Mouse (Mus musculus) heart, embryonic 14.5 days (tissue): ENCODE measurements at regions not wholly inside any gene's neighbourhood (a gene's known extent, or its start where the extent isn't known, plus 50 kb on each side); places are given as distances from the start of the nearest gene placed in this dataset.
A peak's percentile ranks its signal among the peaks of the same experiment; 100 is the strongest.

Source experiments
- ATAC-seq: fragments of 200-750 bp; cut with Nextera tagmentation; 2 replicates; pipeline ENCODE4 v1.8.0; 2017; ENCODE audit warnings: low read depth, moderate TSS enrichment; ENCODE audit not compliant: insufficient number of reproducible peaks, insufficient read depth, low FRiP score
- H3K27ac ChIP-seq, 2 experiments: fragments of 200-500 bp in 1 of 2; fragments of 300-500 bp in 1 of 2; sonication (generic) in 1 of 2; replicated peaks in 1 of 2; 2 replicates each; pipeline ENCODE4 v1.5.1; 2012 to 2014; ENCODE audit warnings: low read depth in 2 of 2, low read length in 2 of 2, control low read depth in 1 of 2, mild to moderate bottlenecking in 1 of 2, mixed read lengths in 1 of 2; ENCODE audit not compliant: control insufficient read depth in 1 of 2, insufficient read depth in 1 of 2
- H3K27me3 ChIP-seq: fragments of 300-500 bp; sonication (generic); 2 replicates; pipeline ENCODE4 v1.6.1; 2014; ENCODE audit warnings: mild to moderate bottlenecking, low read length, control low read depth; ENCODE audit not compliant: control insufficient read depth, insufficient read depth
- H3K36me3 ChIP-seq: fragments of 300-500 bp; sonication (generic); 2 replicates; pipeline ENCODE4 v1.6.1; 2014; ENCODE audit warnings: mild to moderate bottlenecking, control low read depth, low read length, mixed read lengths; ENCODE audit not compliant: control insufficient read depth, insufficient read depth
- H3K4me1 ChIP-seq, 2 experiments: fragments of 200-500 bp in 1 of 2; fragments of 300-500 bp in 1 of 2; sonication (generic) in 1 of 2; 2 replicates each; pipeline ENCODE4 v1.6.1; 2012 to 2014; ENCODE audit warnings: low read length in 2 of 2, control low read depth in 1 of 2, mixed read lengths in 1 of 2; ENCODE audit not compliant: control insufficient read depth in 2 of 2, insufficient read depth in 2 of 2
- H3K4me2 ChIP-seq: fragments of 300-500 bp; sonication (generic); 2 replicates; pipeline ENCODE4 v1.6.1; 2014; ENCODE audit warnings: mild to moderate bottlenecking, low read length
- H3K4me3 ChIP-seq, 2 experiments: fragments of 200-500 bp in 1 of 2; fragments of 300-500 bp in 1 of 2; sonication (generic) in 1 of 2; 2 replicates each; pipeline ENCODE4 v1.5.1; 2012 to 2014; ENCODE audit warnings: low read length in 2 of 2, mild to moderate bottlenecking in 2 of 2, control low read depth in 1 of 2, low read depth in 1 of 2, moderate library complexity in 1 of 2; ENCODE audit not compliant: control insufficient read depth in 1 of 2, insufficient read depth in 1 of 2
- H3K9ac ChIP-seq: fragments of 300-500 bp; sonication (generic); 2 replicates; pipeline ENCODE4 v1.6.1; 2014; ENCODE audit warnings: mild to moderate bottlenecking, low read length
- H3K9me3 ChIP-seq: fragments of 300-500 bp; sonication (generic); 2 replicates; pipeline ENCODE4 v1.6.1; 2016; ENCODE audit warnings: low read length, control low read depth; ENCODE audit not compliant: control insufficient read depth
- WGBS: fragments of 180-500 bp; shearing (Covaris S2); extraction: QIAGEN DNeasy Blood & Tissue Kit; methylation state at CpG from one replicate; pipeline ENCODE4 v1.1.7; 2014; 5-methylcytosine and 5-hydroxymethylcytosine counted together

- Histone ChIP-seq H3K9me3 (no peaks in the 10 kb centered on the region), H3K27ac (no peak overlapping the region), H3K4me3 (no peak overlapping the region), H3K36me3 (no peaks in the 10 kb centered on the region), H3K27me3 (no peaks in the 10 kb centered on the region), H3K4me2 (no peak overlapping the region), H3K9ac (no peak overlapping the region), H3K4me1 (peaks cover 0 to 3% of the 10 kb centered on the region in 2 experiments; a peak in 1 of 4 replicates)
- WGBS, result 75% methylated on average over 8 of the region's 8 CpGs
- no peak for ATAC-seq
Measured at GRCm38 (mm10) chr14:62192814-62193213, 99.6 kb upstream of the Rnaseh2b start.

- Histone ChIP-seq H3K27ac (no peak overlapping the region), H3K27me3 (no peaks in the 10 kb centered on the region), H3K9ac (no peak overlapping the region), H3K9me3 (no peaks in the 10 kb centered on the region), H3K36me3 (no peaks in the 10 kb centered on the region), H3K4me3 (no peak overlapping the region), H3K4me1 (peaks cover 0 to 3% of the 10 kb centered on the region in 2 experiments; a peak in 1 of 4 replicates), H3K4me2 (no peak overlapping the region)
- ATAC-seq, result no peak
- 41% methylated on average over 4 of the region's 4 CpGs for WGBS
Measured at GRCm38 (mm10) chr14:62193371-62193770, 99.0 kb upstream of the Rnaseh2b start.

GRCm38 (mm10) chr14:62196776-62197175 is 95.6 kb upstream of the Rnaseh2b start:
- Histone ChIP-seq H3K27ac (no peak overlapping the region), H3K9me3 (no peaks in the 10 kb centered on the region), H3K36me3 (no peaks in the 10 kb centered on the region), H3K4me2 (no peak overlapping the region), H3K4me1 (no peaks in the 10 kb centered on the region), H3K9ac (no peak overlapping the region), H3K4me3 (no peak overlapping the region), H3K27me3 (no peaks in the 10 kb centered on the region)
- WGBS, result 42% methylated on average over 4 of the region's 4 CpGs
- ATAC-seq, result no peak

GRCm38 (mm10) chr14:62198476-62199190 is 93.8 kb upstream of the Rnaseh2b start:
- H3K9ac ChIP-seq, result no peak overlapping the region
- H3K4me2 ChIP-seq, result no peak overlapping the region
- no peak overlapping the region for H3K27ac ChIP-seq
- H3K9me3 ChIP-seq, result no peaks in the 10 kb centered on the region
- WGBS, result 73% methylated on average over 6 of the region's 6 CpGs
- no peaks in the 10 kb centered on the region for H3K36me3 ChIP-seq
- H3K4me3 ChIP-seq, result no peak overlapping the region
- no peaks in the 10 kb centered on the region for H3K27me3 ChIP-seq
- ATAC-seq, result no peak
- H3K4me1 ChIP-seq, result no peaks in the 10 kb centered on the region

GRCm38 (mm10) chr14:62215071-62215470 is 77.3 kb upstream of the Rnaseh2b start:
- no peak overlapping the region for H3K9ac ChIP-seq
- no peak for ATAC-seq
- no peaks in the 10 kb centered on the region for H3K27me3 ChIP-seq
- no peak overlapping the region for H3K4me2 ChIP-seq
- H3K27ac ChIP-seq, result no peak overlapping the region
- H3K36me3 ChIP-seq, result no peaks in the 10 kb centered on the region
- 71% methylated on average over 1 of the region's 1 CpGs for WGBS
- H3K4me1 ChIP-seq, result no peaks in the 10 kb centered on the region; a peak in 1 of 4 replicates
- H3K4me3 ChIP-seq, result no peak overlapping the region
- H3K9me3 ChIP-seq, result no peaks in the 10 kb centered on the region

GRCm38 (mm10) chr14:62216995-62217394 is 75.4 kb upstream of the Rnaseh2b start:
- 24% methylated on average over 1 of the region's 1 CpGs for WGBS
- Histone ChIP-seq H3K4me1 (no peaks in the 10 kb centered on the region; a peak in 1 of 4 replicates), H3K4me3 (no peak overlapping the region), H3K27ac (no peak overlapping the region), H3K4me2 (no peak overlapping the region), H3K36me3 (no peaks in the 10 kb centered on the region), H3K9me3 (no peaks in the 10 kb centered on the region), H3K9ac (no peak overlapping the region), H3K27me3 (no peaks in the 10 kb centered on the region)
- peak; percentile 69; the same call in 1 of the 2 replicates for ATAC-seq

- Histone ChIP-seq H3K27me3 (no peaks in the 10 kb centered on the region), H3K4me1 (no peaks in the 10 kb centered on the region; a peak in 1 of 4 replicates), H3K27ac (no peak overlapping the region), H3K9ac (no peak overlapping the region), H3K36me3 (no peaks in the 10 kb centered on the region), H3K4me2 (no peak overlapping the region), H3K9me3 (no peaks in the 10 kb centered on the region), H3K4me3 (no peak overlapping the region)
- WGBS, result 49% methylated on average over 2 of the region's 2 CpGs
- ATAC-seq, result no peak
Measured at GRCm38 (mm10) chr14:62217971-62218370, 74.4 kb upstream of the Rnaseh2b start.

GRCm38 (mm10) chr14:62218716-62219115 is 73.7 kb upstream of the Rnaseh2b start:
- Histone ChIP-seq H3K4me1 (no peaks in the 10 kb centered on the region; a peak in 1 of 4 replicates), H3K27me3 (no peaks in the 10 kb centered on the region), H3K4me2 (no peak overlapping the region), H3K36me3 (no peaks in the 10 kb centered on the region), H3K27ac (no peak overlapping the region), H3K4me3 (no peak overlapping the region), H3K9ac (no peak overlapping the region), H3K9me3 (no peaks in the 10 kb centered on the region)
- no peak for ATAC-seq
- WGBS, result 61% methylated on average over 2 of the region's 2 CpGs
